Mouse (Mus musculus): Measurements from ENCODE around the gene Gm10553.
"Not testable (repeated sequence)": the region's sequence is repeated elsewhere in the genome, so short reads cannot be mapped to it uniquely, and the experiment has no call there.

The Gm10553 gene

DNA sequence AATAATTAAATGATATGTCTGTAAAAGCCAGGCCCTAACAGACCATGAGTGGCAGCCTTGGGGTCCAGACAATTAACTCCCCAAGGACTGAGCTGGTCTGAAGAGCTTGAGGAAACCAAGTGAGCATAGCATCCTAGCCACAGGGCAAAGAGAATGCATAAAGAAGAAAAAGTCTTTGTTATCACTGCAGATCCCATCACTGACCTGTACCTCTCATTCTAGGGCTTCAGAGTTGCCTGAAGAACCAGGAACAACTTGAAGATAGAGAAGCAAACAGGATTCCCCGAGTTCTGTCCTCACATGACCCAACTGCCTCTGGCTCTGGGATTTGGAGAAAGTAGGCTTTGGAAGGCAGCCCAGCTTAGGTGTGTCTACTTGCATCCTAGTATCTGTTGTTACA, at the start of gene Gm10553:
TSS of gene Gm10553 (plus strand) at position 301 of the 400 bp plus-strand sequence.
- DNase-seq (ENCODE audit: low spot score in 2 of 2), result not testable (repeated sequence)

DNA sequence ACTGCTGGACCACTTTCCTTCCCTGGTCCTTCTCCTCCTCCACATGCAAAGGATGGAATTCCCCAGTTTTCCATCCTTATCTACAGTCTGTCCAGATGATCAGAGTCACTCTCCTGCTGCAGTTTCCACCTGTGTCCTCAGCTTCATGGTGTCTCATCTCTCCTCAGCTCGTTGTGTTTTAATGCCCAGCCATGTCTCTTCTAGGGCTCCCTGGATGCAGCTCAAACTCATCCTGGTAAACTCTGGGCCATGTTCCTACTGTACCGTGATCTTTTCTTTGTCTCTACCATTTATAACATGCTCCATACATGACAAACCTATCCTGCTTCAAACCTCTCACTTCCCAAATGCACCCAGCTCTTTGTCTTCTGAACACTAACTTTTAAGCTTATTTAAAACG, 28.3 kb upstream of the Gm10553 start:
- not testable (repeated sequence) for DNase-seq (ENCODE audit: low spot score in 2 of 2)

DNA sequence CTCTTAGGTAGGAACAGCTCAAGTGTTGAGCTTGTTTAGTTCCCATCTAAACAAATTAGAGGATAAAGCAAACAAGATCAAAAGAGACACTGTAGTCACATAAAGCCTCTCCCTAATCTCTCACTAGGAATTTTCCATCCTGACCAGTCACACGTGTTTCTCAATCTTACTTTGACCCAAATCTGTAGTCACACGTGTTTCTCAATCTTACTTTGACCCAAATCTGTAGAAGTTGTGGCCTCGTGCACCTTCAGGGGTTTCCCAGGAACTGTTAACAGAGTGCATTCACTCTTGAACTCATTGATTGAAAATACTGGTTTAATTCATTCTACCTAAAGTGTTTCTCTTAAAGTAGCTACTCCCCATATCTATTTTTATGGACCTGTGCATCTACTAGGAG, 26.9 kb upstream of the Gm10553 start:
- not testable (repeated sequence) for DNase-seq (ENCODE audit: low spot score in 2 of 2)

DNA sequence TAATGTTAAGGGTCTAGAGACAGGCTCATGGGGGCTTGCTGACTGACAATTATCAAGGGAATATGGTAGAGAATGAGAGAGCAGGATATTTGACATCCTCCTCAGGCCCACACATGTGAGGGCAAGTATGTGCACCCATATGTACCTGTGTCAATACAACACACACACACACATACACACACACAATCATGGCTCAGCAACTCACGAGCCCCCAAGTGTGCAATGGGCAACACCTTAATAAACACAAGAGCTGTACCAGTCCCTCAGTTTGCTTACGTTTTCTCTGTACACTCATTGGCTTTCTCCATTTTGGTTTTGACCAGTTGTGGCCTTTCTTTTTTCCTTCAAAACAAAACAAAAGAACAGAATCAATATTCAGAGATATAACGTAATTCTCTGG, 15.2 kb upstream of the Gm10553 start:
- not testable (repeated sequence) for DNase-seq (ENCODE audit: low spot score in 2 of 2)

DNA sequence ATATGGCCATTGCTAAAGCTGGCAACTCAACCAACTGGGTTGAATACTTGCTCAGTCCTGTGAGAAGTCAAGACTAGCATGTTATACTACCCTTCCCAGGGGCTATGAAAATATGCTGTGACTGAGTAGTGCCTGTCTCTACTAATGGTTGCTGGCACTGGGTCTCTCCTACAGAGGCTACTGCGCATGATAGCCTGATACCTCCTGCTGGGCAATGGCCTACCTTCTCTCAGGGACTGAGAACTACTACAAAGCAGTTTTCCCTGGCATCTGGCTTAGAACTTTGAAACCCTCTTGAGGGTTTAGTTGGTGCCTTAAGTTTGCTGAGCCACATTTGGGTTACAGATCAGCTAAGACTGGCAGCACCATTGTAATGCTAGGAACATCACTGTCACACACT, 13.8 kb upstream of the Gm10553 start:
- DNase-seq (ENCODE audit: low spot score in 2 of 2), result not testable (repeated sequence)

DNA sequence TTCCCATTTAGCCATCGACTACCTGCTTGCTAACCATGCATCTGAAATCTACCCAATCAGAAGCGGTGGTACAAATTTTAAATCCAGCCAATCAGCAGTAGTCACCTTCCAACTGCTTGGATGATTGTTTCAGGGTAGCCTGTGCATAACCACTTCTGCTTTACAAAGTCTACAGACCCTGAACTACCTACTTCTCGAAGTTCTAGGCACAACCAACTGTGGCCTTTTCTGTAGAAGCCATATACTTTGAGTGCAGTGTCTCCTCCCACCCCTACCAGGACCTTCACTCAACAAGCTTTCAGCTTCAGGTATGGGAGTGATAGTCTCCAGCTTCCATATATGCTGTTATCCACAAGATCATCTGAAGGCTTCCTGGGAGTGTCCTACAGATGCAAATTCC, 7.8 kb upstream of the Gm10553 start:
- not testable (repeated sequence) for DNase-seq (ENCODE audit: low spot score in 2 of 2)

DNA sequence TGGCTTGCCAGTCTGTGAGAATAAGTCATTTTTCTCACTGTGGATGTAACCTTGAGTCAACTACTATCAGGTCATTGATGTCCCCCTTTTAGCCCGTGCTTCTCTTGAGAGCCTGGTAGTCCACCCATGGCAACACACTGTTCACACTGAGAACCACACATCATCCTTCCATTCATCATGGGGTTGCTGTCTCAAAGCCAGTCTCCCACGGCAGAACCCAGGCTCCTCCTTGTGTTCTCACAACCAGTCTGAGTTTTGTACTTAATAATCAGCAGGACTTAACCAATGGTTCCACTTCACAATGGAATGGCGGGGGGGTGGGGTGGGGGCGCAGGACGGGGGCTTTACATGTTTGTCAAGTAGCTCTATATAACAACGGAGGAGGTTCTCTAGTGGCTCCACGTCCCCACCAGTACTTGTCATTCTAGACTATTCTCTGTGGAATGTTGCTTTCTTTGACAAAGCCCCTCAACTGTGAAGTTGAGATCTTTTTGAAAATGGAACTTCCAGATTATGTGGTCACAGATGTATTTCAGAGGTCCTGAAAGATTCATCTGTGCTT, 6.9 kb upstream of the Gm10553 start:
- DNase-seq (ENCODE audit: low spot score in 2 of 2), result not testable (repeated sequence)

DNA sequence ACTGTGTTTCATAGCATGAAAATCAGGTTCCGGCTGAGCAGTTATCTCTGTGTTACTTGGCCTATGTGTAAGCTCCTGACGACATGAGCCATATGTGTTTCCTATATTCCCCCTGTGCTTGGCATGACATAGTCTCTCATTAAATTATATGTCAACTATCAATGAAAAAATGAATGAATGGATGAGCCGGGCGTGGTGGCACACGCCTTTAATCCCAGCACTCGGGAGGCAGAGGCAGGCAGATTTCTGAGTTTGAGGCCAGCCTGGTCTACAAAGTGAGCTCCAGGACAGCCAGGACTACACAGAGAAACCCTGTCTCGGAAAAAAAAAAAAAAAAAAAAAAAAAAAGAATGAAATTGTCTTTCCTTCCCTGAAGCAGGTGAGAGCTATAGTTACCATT, 883 bp upstream of the Gm10553 start:
- not testable (repeated sequence) for DNase-seq (ENCODE audit: low spot score in 2 of 2)

DNA sequence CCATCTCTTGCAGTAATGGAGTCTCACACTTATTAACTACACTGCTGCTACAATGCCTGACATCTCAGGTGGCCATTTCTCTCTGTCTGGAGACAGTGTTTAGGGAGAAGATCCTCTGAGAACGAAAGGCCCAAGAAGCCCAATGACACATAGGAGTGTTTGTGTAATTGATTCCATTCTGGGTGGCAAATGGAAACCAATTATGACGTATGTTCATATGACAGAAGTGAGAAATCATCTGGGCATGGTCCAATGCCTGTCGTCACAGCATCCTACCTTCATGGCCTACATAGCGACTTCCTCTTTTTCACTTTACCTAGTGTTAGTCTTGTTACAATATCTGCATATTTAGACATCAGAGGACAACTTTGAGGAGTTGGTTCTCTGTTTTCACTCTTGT, 1.8 kb downstream of the Gm10553 start:
- not testable (repeated sequence) for DNase-seq (ENCODE audit: low spot score in 2 of 2)

DNA sequence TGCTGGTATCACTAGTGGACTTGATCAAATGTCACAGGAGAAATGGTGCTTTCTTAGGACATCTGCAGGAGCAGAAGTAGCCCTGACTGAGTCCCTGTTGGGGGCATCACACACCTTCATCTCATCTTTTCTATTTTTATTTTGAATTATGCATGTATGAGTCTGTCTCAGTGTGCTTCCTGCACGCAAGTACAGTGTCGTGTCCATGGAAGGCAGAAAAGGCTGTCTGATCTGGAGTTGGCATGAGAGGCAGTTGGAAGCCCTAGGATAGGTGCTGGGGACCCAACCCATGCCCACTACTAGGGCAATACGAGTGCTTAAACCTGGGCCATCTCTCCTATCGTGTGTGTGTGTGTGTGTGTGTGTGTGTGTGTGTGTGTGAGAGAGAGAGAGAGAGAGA, 5.4 kb downstream of the Gm10553 start:
- not testable (repeated sequence) for DNase-seq (ENCODE audit: low spot score in 2 of 2)

DNA sequence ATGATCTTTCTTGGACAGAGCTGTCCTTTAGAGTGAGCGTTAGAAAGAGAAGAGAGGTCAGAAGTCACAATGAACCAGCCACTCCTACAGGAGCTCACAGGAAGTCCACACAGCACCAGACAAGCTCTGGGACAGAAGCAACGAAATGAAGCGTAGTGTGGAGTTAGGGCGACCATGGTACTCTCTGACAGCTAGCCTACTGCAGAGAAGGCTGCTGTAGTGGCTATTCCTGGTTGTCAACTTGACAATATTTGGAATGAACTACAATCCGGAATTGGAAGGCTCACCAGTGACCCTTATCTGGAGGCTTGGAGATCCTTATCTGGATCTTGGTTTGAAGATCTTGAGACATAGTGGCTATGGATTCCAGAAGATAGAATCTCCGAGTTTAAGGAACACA, 6.0 kb downstream of the Gm10553 start:
- DNase-seq (ENCODE audit: low spot score in 2 of 2), result not testable (repeated sequence)

DNA sequence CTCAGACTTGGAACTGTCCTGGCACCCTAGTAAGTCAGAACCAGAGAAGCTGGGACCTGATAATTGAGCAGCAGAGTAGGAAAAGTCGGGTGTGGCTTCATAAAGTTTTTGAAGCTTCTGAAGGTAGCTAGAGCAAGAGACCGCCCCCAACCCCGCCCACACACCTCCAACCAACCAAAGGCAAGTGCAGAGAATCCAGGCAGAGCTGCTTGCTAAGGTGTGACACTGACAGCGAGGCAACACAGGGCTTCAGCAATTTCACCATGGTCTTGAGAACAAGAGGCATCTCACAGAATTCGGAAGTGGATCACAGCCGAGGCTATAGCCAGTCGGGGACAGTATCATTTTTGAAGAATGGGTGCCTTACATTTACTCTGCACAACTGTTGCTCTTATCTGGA, 9.8 kb downstream of the Gm10553 start, which contains the start of gene A530032D15Rik:
TSS of gene A530032D15Rik (minus strand) at position 101 of the 400 bp plus-strand sequence.
- not testable (repeated sequence) for DNase-seq (ENCODE audit: low spot score in 2 of 2)

DNA sequence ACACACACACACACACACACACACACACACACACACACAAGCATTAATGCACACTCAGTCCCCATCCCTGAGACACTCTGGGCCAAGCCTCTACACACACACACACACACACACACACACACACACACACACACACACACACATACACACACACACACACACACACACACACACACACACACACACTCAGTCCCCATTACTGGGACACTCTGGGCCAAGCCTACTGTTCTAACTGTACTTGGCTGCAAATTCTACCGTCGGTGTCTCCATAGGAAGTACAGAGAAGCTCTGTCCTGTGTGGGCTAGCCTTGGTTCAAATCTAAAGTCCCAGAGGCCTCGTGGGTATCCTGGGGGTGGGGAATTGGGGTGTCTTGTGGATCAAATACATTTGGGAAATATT, 10.9 kb downstream of the Gm10553 start:
- DNase-seq (ENCODE audit: low spot score in 2 of 2), result not testable (repeated sequence)

DNA sequence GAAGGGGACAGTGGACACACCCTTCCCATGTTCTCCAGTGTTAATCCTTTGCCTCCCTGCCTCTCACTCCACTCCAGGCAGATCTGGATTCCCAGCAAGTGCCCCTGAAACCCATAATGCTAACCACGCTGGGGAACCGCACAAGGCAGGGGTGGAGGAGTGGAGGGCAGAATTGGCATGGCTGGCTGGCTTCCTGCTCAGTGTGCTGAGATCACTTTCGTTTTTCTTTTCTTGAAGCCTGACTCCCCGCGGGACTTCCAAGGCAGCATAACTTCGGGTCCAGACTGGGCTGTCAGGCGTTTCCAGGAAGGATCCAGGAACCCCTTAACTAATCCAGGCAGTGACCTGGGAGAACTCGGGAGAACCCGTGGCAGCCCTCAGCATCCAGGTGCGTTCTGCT, 11.6 kb downstream of the Gm10553 start:
- DNase-seq (ENCODE audit: low spot score in 2 of 2), result not testable (repeated sequence)

DNA sequence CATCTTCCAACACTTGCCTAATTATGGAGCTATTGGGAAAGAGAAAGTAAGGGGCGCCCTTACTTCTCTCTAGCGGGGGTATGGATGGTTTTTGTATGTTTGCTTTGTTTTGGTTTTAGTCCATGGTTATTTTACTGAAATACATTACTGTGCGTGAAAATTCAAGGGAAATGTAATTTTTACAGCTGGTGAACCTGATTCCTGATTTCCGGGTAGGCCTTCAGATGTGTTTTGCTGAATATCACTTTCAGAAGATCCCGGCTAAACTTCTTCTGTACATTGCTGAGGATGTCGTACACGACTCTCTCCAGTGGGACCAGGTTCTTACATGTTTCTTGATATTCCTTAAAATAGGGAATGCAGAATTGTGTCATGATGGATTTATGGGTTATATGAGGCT, 12.3 kb downstream of the Gm10553 start:
- not testable (repeated sequence) for DNase-seq (ENCODE audit: low spot score in 2 of 2)

DNA sequence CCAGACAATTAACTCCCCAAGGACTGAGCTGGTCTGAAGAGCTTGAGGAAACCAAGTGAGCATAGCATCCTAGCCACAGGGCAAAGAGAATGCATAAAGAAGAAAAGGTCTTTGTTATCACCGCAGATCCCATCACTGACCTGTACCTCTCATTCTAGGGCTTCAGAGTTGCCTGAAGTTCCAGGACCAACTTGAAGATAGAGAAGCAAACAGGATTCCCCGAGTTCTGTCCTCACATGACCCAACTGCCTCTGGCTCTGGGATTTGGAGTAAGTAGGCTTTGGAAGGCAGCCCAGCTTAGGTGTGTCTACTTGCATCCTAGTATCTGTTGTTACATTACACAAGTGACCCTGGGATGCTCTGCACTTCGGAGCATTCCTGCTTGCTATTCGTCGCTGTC, 12.9 kb downstream of the Gm10553 start:
- DNase-seq (ENCODE audit: low spot score in 2 of 2), result not testable (repeated sequence)

DNA sequence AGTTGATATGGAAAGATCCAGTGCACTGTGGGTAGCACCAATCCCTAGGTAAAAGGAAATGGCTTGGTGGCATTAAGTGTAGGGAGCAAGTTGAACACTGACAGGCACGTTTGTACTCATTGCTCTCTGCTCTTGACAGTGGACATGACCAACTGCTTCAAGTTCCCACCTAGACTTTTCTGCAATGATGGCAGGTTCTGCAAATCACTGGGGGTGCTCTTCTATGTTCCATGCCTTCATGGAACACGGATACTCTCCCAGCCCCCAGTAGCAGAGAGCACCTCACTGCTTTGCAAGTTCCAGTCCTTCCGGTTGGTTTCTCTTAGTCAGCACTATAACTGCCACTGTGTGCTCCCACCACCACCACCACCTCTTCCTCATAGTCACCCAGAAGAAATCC, 14.1 kb downstream of the Gm10553 start:
- not testable (repeated sequence) for DNase-seq (ENCODE audit: low spot score in 2 of 2)

DNA sequence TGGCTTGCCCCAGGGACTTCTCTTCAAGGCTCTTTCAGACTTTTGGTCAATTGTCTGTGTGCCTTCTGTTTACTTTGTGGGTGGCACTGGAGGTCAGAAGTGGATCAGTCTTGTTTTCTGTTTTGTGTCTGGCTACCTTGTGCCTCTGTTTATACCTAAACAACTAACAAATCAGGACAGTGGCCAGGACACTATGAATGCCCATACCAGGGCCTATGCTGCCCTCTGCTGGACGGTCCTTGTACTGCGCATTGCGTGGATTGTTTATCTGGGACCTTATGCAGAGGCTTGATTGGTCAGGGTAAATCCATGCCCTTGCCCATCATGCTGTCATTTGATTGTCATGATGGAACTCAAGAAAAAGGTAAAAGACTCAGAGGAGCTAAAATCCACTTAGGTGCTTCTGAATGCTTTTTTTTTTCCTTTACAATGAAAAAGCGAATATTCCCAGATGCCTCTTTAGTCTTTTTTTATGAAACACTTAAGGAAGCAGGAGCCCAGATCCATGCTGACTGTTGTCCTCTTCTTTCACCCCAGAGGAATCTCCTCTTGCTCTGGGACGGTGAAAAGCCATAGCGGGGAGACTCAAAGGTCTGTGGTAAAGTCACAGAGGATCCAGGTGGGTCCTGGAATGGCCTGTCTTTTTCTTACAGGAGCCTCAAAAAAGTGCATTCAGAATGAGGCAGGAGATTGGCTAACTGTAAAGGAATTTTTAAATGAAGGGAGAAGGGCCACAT, 14.9 kb downstream of the Gm10553 start:
- DNase-seq (ENCODE audit: low spot score in 2 of 2), result not testable (repeated sequence)

DNA sequence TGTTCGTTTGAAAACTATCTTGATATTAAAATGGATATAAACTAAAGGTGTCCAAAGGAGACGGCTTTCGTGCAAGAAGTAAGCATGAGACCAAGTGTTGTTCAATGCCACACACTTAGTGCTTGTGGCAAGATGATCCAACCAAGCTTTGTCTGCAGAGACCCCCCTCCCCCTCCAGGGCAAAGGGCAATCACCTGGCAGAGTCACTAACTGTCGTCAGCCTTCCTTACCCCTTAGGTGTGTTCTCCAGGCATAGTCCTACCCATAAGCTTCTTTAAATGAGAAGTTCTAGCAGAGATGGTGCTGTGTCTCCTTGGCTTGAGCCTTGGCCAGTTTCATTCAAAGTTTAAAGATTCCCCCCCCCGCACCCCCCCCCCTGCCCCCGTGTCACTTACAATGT, 17.6 kb downstream of the Gm10553 start:
- DNase-seq (ENCODE audit: low spot score in 2 of 2), result not testable (repeated sequence)

DNA sequence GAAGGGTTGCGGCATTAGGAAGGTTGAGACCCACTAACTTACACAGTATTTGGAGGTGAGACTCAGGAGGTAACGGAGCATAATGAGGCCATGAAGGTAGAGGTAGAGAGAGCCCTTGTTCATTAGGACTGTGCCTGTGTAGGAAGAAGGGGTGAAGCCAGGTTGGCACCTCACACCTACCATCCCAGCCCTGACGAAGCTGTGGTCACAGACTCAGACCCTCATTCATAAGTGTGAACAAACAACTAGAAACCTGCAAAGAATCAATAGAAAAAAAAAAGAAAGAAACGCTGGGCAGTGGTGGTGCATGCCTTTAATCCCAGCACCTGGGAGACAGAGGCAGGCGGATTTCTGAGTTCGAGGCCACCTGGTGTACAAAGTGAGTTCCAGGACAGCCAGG, 18.4 kb downstream of the Gm10553 start:
- DNase-seq (ENCODE audit: low spot score in 2 of 2), result not testable (repeated sequence)

DNA sequence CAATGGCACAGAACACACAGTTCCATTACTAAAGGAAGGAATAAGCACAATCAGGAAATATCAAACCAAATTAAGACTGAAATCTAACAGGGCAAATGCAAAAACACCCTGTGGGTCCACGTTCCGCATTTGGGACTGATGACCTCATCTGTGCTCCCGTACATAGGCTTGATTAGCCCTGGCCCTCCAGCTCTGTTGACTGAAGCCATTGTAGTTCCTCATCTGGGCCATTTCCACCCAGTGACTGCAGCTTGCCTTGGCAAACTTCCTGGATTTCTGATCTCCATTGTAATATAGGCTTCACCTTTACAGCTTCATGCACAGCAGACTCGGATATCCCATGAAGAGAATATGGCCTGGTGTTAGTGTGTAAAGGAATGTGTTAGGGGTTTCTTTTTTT, 21.9 kb downstream of the Gm10553 start:
- DNase-seq (ENCODE audit: low spot score in 2 of 2), result not testable (repeated sequence)

DNA sequence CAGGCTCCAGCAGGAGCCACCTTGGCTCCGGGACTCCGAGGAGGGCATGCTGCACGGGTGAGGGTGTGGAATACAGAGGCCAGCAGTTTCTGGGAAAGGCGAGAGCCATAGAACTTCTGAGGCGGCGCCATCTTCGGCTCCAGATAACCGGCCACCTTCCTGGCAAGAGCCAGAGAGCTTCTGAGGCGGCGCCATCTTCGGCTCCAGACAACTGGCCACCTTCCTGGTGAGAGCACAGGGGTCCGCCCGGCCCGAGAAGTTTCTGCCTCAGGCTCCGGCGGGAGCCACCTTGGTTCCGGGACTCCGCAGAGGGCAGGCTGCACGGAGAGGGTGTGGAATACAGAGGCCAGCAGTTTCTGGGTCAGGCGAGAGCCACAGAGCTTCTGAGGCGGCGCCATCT, 33.7 kb downstream of the Gm10553 start:
- DNase-seq (ENCODE audit: low spot score in 2 of 2), result not testable (repeated sequence)
